Mouse (Mus musculus): ENCODE data around the gene Plekhh1.

DNA sequence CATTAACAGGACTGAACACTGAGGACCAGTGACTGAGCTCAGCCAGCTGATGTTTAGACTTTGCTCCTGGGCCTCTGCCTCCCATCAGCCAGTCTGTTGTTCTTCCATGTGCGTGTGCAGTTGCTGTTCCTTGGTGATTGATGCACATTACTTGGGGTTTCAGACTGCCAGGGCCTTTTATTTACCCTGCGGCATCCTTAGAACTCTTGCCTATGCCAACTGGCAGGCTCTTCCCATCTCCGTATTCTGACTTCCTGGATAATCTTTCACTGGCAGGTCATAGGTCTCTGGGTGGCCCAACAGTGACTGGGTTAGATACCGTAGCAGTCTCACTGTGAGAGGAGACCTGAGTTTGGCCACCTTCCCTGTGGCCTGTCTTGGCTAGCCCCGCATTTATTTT lies 38.6 kb downstream of the Plekhh1 start:
- TF ChIP-seq CTCF (IDR thresholded peaks at IDR 0.05; ENCODE audit: control insufficient read depth, insufficient read depth, insufficient read length), result no peak
- TF ChIP-seq USF1 (IDR thresholded peaks at IDR 0.05; ENCODE audit: low read depth), result no peak
- TF ChIP-seq MYOG (IDR thresholded peaks at IDR 0.05; ENCODE audit: control insufficient read depth, extremely low read depth, insufficient read length), result no peak
- no peak for TF ChIP-seq MAX (IDR thresholded peaks at IDR 0.05)
- TF ChIP-seq MYOD1 (IDR thresholded peaks at IDR 0.05; ENCODE audit: control insufficient read depth, insufficient read length, low read depth), result no peak
- no peak for TF ChIP-seq CEBPB (IDR thresholded peaks at IDR 0.05; ENCODE audit: low read depth)
- no peak for TF ChIP-seq FOSL1 (IDR thresholded peaks at IDR 0.05; ENCODE audit: insufficient read depth, low read length, poor library complexity, severe bottlenecking)

Measured in C2C12 (cell line).